Mouse (Mus musculus) midbrain, embryonic 14.5 days (tissue): ENCODE results near the gene Hoxb6. TPM values are rescaled to one million over a fixed set of nuclear protein-coding genes. Genes with fewer than 3 reads are reported as not detected.

ENCODE experiments used
- ATAC-seq: fragments of 200-750 bp; cut with Nextera tagmentation; 2 replicates; pipeline ENCODE4 v1.8.0; 2017; ENCODE audit warnings: moderate number of reproducible peaks, moderate library complexity; ENCODE audit not compliant: low FRiP score, low TSS enrichment
- DNase-seq: peaks from one replicate; pipeline ENCODE4 v3.0.0-alpha.2; 2015
- H3K27ac ChIP-seq: fragments of 300-500 bp; sonication (generic); replicated peaks from 2 replicates; pipeline ENCODE4 v1.5.1; 2014; ENCODE audit warnings: mild to moderate bottlenecking, low read depth, low read length, moderate library complexity
- H3K27me3 ChIP-seq: fragments of 300-500 bp; sonication (generic); 2 replicates; pipeline ENCODE4 v1.6.1; 2014; ENCODE audit warnings: low read length, control low read depth, mixed read lengths; ENCODE audit not compliant: control insufficient read depth, insufficient read depth
- H3K36me3 ChIP-seq: fragments of 300-500 bp; sonication (generic); 2 replicates; pipeline ENCODE4 v1.6.1; 2014; ENCODE audit warnings: low read length, control low read depth; ENCODE audit not compliant: control insufficient read depth, insufficient read depth
- H3K4me1 ChIP-seq: fragments of 300-500 bp; sonication (generic); 2 replicates; pipeline ENCODE4 v1.6.1; 2014; ENCODE audit warnings: mild to moderate bottlenecking, antibody characterized with exemption, low read length, control low read depth; ENCODE audit not compliant: control insufficient read depth, insufficient read depth
- H3K4me2 ChIP-seq: fragments of 300-500 bp; sonication (generic); 2 replicates; pipeline ENCODE4 v1.6.1; 2014; ENCODE audit warnings: mild to moderate bottlenecking, low read length, moderate library complexity
- H3K4me3 ChIP-seq: fragments of 300-500 bp; sonication (generic); replicated peaks from 2 replicates; pipeline ENCODE4 v1.5.1; 2014; ENCODE audit warnings: low read depth, low read length
- H3K9ac ChIP-seq: fragments of 300-500 bp; sonication (generic); replicated peaks from 2 replicates; pipeline ENCODE4 v1.6.1; 2014; ENCODE audit warnings: mild to moderate bottlenecking, low read length, moderate library complexity
- H3K9me3 ChIP-seq: fragments of 300-500 bp; sonication (generic); 2 replicates; pipeline ENCODE4 v1.6.1; 2016; ENCODE audit warnings: low read length, control low read depth, mixed read lengths; ENCODE audit not compliant: control insufficient read depth
- WGBS: fragments of 180-500 bp; shearing (Covaris S2); extraction: QIAGEN DNeasy Blood & Tissue Kit; methylation state at CpG from one replicate; pipeline ENCODE4 v1.1.7; 2014; 5-methylcytosine and 5-hydroxymethylcytosine counted together
- polyA plus RNA-seq: library from polyadenylated mRNA; unstranded; fragments of >200 nt; fragmentation: Nextera tagmentation; extraction: Ambion mirVana; gene quantifications from 2 replicates; pipeline ENCODE4 v1.2.1, GENCODE M21; 2014

The Hoxb6 gene
- polyA plus RNA-seq, 1 experiment from 2014 or later, result not detected

DNA sequence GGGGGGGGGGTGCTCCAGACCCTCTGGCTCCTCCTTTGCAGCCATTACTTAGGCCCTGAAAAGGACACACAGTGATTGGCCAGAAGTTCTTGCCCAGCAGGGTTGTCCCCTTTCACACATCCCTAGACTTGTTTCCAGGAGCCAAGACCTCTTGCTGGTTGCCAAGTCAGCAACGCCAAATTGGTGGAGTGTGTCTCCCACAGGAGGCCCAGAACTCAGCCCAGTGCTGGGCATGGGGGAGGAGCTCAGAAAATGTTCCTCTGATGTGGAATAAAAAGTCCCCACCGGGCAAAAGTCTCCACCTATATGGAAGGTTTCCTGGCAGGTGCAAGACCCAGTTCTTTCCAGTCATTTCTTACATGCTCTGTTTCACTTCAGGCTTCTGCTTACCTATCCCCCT, 33.2 kb upstream of the Hoxb6 start:
- Histone ChIP-seq H3K27me3 (peaks cover 100% of the 10 kb centered on the region), H3K4me2 (no peak overlapping the region), H3K4me1 (no peaks in the 10 kb centered on the region), H3K27ac (no peak overlapping the region), H3K9ac (no peak overlapping the region), H3K4me3 (no peak overlapping the region), H3K9me3 (no peaks in the 10 kb centered on the region), H3K36me3 (no peaks in the 10 kb centered on the region)
- ATAC-seq (no peak), DNase-seq (no peak)
- WGBS, result 3% methylated on average over 2 of the region's 2 CpGs

DNA sequence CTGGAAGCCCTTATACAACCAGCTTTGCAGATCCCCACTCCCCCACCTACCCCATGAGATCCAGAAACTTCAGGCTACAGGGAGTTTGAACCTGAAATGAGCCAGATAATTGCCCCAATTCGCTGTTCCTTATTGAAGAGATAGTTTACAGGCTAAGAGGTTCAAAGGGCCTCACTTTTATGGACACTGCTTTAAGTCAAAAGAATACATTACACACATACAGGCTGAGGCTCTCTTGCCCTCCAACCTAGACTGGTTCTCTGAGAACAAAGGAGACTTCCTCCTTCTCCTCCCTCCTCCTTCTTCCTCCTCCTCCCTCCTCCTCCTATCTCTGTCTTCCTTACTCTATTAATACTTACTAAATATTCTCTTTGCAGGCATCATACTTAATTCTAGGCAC, 32.8 kb upstream of the Hoxb6 start:
- Histone ChIP-seq H3K9ac (no peak overlapping the region), H3K9me3 (no peaks in the 10 kb centered on the region), H3K27me3 (peaks cover 100% of the 10 kb centered on the region), H3K4me3 (no peak overlapping the region), H3K4me1 (no peaks in the 10 kb centered on the region), H3K36me3 (no peaks in the 10 kb centered on the region), H3K27ac (no peak overlapping the region), H3K4me2 (no peak overlapping the region)
- ATAC-seq, result no peak
- no peak for DNase-seq
- 9% methylated on average over 1 of the region's 1 CpGs for WGBS

DNA sequence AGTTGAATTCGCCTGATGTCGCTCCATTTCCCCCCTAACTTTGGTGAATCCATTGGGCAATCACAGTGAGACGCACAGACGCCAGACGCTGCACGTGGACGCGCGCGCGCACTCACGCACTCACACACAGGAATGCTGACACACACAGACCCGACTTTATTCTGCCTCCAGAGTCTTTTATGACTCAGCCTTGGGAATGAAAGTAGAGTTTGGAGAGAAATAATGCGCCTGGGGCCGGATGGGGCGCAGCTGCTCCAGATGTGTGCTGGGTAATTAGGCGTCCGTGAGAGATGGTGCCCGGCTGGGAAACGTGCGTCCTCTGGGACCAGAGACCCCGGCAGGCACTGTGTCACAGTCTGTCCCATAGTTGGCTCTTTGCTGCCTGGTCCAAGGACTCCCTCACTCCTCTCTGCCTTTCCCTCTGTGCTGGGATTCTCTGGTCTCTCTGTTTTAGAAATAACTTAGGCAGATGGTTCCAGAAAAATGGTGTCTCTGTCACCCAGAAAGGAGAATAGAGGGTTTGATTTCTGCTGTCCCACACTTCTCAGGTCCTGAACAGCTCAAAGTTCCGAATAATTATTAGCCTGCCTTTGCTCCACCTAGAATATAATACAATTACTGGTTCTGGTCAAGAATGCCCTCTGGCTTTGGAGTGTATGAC, 31.8 kb upstream of the Hoxb6 start:
- H3K36me3 ChIP-seq, result no peaks in the 10 kb centered on the region
- no peaks in the 10 kb centered on the region for H3K9me3 ChIP-seq
- 2% methylated on average over 23 of the region's 23 CpGs for WGBS
- H3K4me2 ChIP-seq, result no peak overlapping the region
- DNase-seq, result no peak
- no peak for ATAC-seq
- no peak overlapping the region for H3K9ac ChIP-seq
- peaks cover 100% of the 10 kb centered on the region for H3K27me3 ChIP-seq
- H3K4me1 ChIP-seq, result no peaks in the 10 kb centered on the region
- H3K27ac ChIP-seq, result no peak overlapping the region
- no peak overlapping the region for H3K4me3 ChIP-seq

DNA sequence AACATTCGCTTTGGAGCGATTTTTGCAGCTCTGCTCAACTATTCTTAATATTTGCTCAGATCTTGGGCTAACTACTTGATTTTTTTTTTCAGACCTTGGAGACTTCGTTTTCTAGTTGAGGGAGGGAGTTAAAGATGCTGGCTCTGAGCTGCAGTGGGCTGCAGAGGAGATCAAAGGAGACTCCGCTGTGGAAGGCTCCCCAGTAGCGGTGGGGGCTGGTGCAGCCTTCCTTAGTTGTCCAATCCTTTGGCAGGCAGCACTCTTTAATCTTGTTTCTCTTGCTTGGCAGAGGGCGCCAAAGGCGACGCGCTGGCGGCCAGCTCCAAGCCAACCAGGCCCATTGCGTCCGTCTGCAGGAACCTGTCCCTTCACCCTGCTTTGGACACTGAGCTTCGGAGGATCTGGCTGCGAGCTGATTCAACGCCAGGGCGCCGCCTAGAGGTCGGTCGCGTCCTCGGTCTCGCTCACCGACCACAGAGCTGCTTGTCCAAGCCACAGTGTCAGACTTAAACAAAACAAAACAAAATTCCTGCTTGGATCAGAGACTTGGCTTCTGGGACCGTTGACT, 30.9 kb upstream of the Hoxb6 start:
- DNase-seq (peak; percentile 75), ATAC-seq (no peak)
- Histone ChIP-seq H3K4me2 (no peak overlapping the region), H3K36me3 (no peaks in the 10 kb centered on the region), H3K27ac (no peak overlapping the region), H3K9me3 (no peaks in the 10 kb centered on the region), H3K9ac (no peak overlapping the region), H3K4me1 (no peaks in the 10 kb centered on the region), H3K27me3 (peaks cover 100% of the 10 kb centered on the region), H3K4me3 (no peak overlapping the region)
- 1% methylated on average over 24 of the region's 24 CpGs for WGBS

DNA sequence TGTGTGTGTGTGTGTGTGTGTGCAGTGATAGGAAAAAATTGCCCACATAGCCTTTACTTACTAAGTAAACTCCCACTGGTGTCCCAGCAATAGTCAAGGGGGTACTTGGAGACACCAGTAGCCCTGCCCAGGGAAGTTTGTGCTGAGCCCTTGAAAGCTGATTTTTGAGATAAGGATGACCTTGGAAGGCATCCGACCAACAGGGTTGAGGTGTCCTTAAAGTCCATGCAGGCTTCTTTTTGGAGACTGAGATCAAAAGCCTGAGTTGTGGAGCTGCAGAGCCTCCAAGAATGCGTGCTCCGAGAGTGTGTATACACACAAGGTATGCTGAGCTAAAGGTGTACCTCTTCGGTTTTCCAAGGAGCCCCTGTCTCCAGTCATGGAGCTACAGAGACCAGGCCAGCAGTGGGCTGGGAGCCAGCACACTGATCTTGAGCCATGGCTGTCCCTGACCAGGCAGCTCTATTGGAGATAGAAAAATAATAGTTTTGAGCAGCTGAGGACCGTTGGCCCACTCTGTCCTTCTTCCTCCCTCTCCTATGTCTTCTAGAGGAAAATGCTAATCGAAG, 29.9 kb upstream of the Hoxb6 start:
- Histone ChIP-seq H3K9me3 (no peaks in the 10 kb centered on the region), H3K27ac (no peak overlapping the region), H3K4me1 (no peaks in the 10 kb centered on the region), H3K36me3 (no peaks in the 10 kb centered on the region), H3K4me2 (no peak overlapping the region), H3K4me3 (no peak overlapping the region), H3K9ac (no peak overlapping the region), H3K27me3 (peaks cover 100% of the 10 kb centered on the region)
- no peak for ATAC-seq
- DNase-seq, result peak; percentile 0
- 6% methylated on average over 6 of the region's 6 CpGs for WGBS

DNA sequence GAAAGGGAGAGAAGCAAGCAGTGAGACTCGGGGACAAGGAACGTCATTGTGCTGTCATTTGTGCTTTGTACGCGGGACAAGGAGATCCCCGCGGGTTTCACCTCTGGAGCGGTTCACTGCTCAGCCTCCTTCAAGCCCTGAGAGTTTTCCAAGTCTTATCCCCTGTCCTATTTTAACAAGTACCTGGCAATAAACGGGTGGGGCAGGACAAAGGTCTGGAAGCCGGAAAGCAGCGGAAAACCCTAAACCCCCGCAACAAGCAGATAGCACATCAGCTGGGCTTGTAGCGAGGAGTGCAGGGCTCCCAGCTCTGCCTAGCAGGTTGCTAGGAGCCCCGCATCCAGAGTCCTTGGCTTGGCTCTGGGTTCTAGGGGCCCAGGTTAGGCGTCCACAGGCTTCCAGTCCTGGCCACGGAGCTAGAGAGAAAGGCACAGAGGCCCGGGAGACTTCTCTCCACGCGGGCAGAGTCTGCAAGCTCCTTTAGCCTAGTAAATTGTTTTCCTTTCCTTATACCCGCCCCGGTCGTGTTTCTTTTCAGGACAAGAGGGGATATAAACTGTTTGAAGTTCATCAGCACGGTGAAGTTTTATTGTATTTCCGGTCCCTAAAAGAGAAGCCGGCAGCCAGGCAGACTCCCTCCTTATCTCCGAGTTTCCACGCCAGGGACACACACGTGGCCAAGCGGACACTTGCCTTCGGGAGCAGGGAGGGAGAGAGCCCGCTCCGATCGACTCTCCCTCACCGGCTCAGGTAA, 28.5 kb upstream of the Hoxb6 start:
- no peaks in the 10 kb centered on the region for H3K4me1 ChIP-seq
- no peaks in the 10 kb centered on the region for H3K9me3 ChIP-seq
- H3K27me3 ChIP-seq, result peaks cover 99% of the 10 kb centered on the region
- no peak overlapping the region for H3K27ac ChIP-seq
- no peaks in the 10 kb centered on the region for H3K36me3 ChIP-seq
- H3K4me3 ChIP-seq, result no peak overlapping the region
- DNase-seq (no peak), ATAC-seq (no peak)
- no peak overlapping the region for H3K4me2 ChIP-seq
- no peak overlapping the region for H3K9ac ChIP-seq
- 1% methylated on average over 33 of the region's 33 CpGs for WGBS

DNA sequence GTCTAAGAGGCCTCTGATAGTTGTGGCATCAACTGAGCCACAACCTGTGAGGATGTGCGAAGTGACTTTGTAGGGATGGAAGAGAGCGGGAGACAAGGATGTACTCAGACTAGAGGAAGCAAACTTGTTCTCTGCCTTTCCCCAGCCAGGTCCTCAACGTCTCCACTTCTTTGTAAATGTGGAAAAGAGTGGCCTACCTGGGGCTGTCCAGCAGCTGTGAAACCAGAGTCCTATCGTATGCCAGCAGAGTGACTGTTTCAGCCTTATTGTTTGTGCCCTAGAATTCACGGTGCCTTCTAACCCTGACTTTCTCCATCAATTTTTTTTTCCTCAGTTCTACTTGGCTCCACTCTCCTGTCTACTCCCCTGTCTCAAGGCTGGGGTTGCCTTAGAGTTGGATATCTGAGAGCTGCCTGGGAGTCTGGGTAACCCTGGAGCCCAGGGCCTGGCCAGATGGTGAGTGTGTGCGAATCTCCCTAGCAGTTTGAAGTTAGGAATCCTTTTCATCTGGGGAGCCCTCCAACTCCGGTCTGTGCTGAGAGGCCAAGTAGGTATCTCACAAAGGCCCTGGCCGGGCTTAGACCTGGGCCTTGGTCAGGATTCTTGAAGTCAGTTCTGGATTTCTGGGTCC, 27.8 kb upstream of the Hoxb6 start:
- Histone ChIP-seq H3K4me1 (no peaks in the 10 kb centered on the region), H3K27ac (no peak overlapping the region), H3K4me3 (no peak overlapping the region), H3K4me2 (no peak overlapping the region), H3K9ac (no peak overlapping the region), H3K27me3 (peaks cover 99% of the 10 kb centered on the region), H3K9me3 (no peaks in the 10 kb centered on the region), H3K36me3 (no peaks in the 10 kb centered on the region)
- DNase-seq, result no peak
- 4% methylated on average over 8 of the region's 8 CpGs for WGBS
- ATAC-seq, result no peak

DNA sequence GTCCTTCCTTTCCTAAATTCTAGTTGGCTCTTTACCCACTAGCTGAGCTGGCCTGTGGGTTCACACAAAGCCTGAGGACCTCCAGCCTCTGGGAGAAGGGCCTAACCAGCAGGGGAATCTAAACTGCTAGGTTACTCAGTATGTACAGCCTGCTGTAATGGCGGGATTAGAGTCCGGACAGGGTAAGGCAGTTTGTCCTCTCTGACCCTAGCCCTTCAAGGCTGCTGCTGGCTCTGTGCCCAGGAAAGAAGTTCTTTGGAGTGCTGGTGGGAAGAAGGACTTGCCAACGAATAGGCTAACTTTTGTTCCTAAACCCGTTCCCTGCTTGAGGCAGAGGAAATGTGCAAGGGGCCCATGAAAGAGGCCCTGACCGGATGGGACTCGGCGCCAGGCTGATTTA, 26.3 kb upstream of the Hoxb6 start:
- Histone ChIP-seq H3K4me3 (no peak overlapping the region), H3K36me3 (no peaks in the 10 kb centered on the region), H3K9ac (no peak overlapping the region), H3K9me3 (no peaks in the 10 kb centered on the region), H3K27me3 (peaks cover 99% of the 10 kb centered on the region), H3K4me2 (no peak overlapping the region), H3K27ac (no peak overlapping the region), H3K4me1 (no peaks in the 10 kb centered on the region)
- under 1% methylated on average over 7 of the region's 7 CpGs for WGBS
- no peak for DNase-seq
- ATAC-seq, result no peak
